Mouse (Mus musculus): ENCODE results near the gene Gm10974.
A peak's percentile ranks its signal among the peaks of the same experiment; 100 is the strongest.

The Gm10974 gene

GRCm38 (mm10) chr7:66359044-66359443 is 6.7 kb upstream of the Gm10974 start:
- no peak for DNase-seq (ENCODE audit: low spot score in 2 of 2)

- no peak for DNase-seq (ENCODE audit: low spot score in 2 of 2)
These were observed 1.2 kb upstream of the Gm10974 start for GRCm38 (mm10) chr7:66364491-66364890.

- no peak for DNase-seq (ENCODE audit: low spot score in 2 of 2)
These were observed 294 bp upstream of the Gm10974 start for GRCm38 (mm10) chr7:66365411-66365810.

GRCm38 (mm10) chr7:66369071-66369933 is 3.6 kb downstream of the Gm10974 start:
- DNase-seq (ENCODE audit: low spot score in 2 of 2): no peak

GRCm38 (mm10) chr7:66369934-66370445 is 4.3 kb downstream of the Gm10974 start:
- DNase-seq (ENCODE audit: low spot score in 2 of 2): no peak

GRCm38 (mm10) chr7:66370970-66371369 is 5.3 kb downstream of the Gm10974 start:
- no peak for DNase-seq (ENCODE audit: low spot score in 2 of 2)

GRCm38 (mm10) chr7:66373391-66373790 is 7.7 kb downstream of the Gm10974 start:
- no peak for DNase-seq (ENCODE audit: low spot score in 2 of 2)

GRCm38 (mm10) chr7:66375736-66376135 is 10.0 kb downstream of the Gm10974 start:
- DNase-seq (ENCODE audit: low spot score in 2 of 2): no peak

GRCm38 (mm10) chr7:66376560-66376959 is 10.9 kb downstream of the Gm10974 start:
- DNase-seq (ENCODE audit: low spot score in 2 of 2): no peak

GRCm38 (mm10) chr7:66384213-66384612 is 18.5 kb downstream of the Gm10974 start:
- DNase-seq (ENCODE audit: low spot score in 2 of 2): no peak

- DNase-seq (ENCODE audit: low spot score in 2 of 2): no peak
These were observed 19.2 kb downstream of the Gm10974 start for GRCm38 (mm10) chr7:66384891-66385290.

- DNase-seq (ENCODE audit: low spot score in 2 of 2): no peak
These were observed 20.1 kb downstream of the Gm10974 start for GRCm38 (mm10) chr7:66385826-66386225.

GRCm38 (mm10) chr7:66386411-66386810 is 20.7 kb downstream of the Gm10974 start:
- no peak for DNase-seq (ENCODE audit: low spot score in 2 of 2)

- no peak for DNase-seq (ENCODE audit: low spot score in 2 of 2)
These were observed 21.7 kb downstream of the Gm10974 start for GRCm38 (mm10) chr7:66387419-66387812.

GRCm38 (mm10) chr7:66387813-66388521 is 22.3 kb downstream of the Gm10974 start, which contains the start of gene Lrrk1:
Gene Lrrk1, minus strand, starts transcription at chr7:66388350.
- peak; percentile 58 to 67 for DNase-seq (ENCODE audit: low spot score in 2 of 2)

- peak; percentile 45 to 66 for DNase-seq (ENCODE audit: low spot score in 2 of 2)
These were observed 23.2 kb downstream of the Gm10974 start for GRCm38 (mm10) chr7:66388621-66389532.

- DNase-seq (ENCODE audit: low spot score in 2 of 2): no peak
These were observed 31.6 kb downstream of the Gm10974 start for GRCm38 (mm10) chr7:66397288-66397687.

- no peak for DNase-seq (ENCODE audit: low spot score in 2 of 2)
These were observed 35.9 kb downstream of the Gm10974 start for GRCm38 (mm10) chr7:66401605-66402004.

GRCm38 (mm10) chr7:66402876-66403275 is 37.2 kb downstream of the Gm10974 start:
- DNase-seq (ENCODE audit: low spot score in 2 of 2): no peak

GRCm38 (mm10) chr7:66404141-66404540 is 38.4 kb downstream of the Gm10974 start:
- DNase-seq (ENCODE audit: low spot score in 2 of 2): no peak

- DNase-seq (ENCODE audit: low spot score in 2 of 2): no peak
These were observed 39.1 kb downstream of the Gm10974 start for GRCm38 (mm10) chr7:66404802-66405201.

- no peak for DNase-seq (ENCODE audit: low spot score in 2 of 2)
These were observed 39.8 kb downstream of the Gm10974 start for GRCm38 (mm10) chr7:66405541-66405940.

Data from urinary bladder, postnatal 4 days (tissue).